Mouse (Mus musculus) layer of hippocampus, postnatal 36 days (tissue): ENCODE results near the gene Hnrnph1. TPM values are rescaled to one million over a fixed set of nuclear protein-coding genes. Genes with fewer than 3 reads are reported as not detected.

Source experiments
- DNase-seq, 2 experiments: peaks; one replicate each; pipeline ENCODE4 v3.0.0; 2022
- microRNA-seq, 2 experiments: library from miRNA; unstranded; fragments of <30 nt; microRNA quantifications; one replicate each; pipeline ENCODE4 v1.2.0; 2021
- total RNA-seq, 2 experiments: library from RNA; stranded (reverse); gene quantifications; 2 replicates each; pipeline ENCODE4 v1.2.3; 2021

The Hnrnph1 gene
- total RNA-seq, 2 experiments from 2014 or later, result 303 to 325 TPM

GRCm38 (mm10) chr11:50415563-50416241 is 38.9 kb downstream of the Hnrnph1 start:
- no peak for DNase-seq

DNA sequence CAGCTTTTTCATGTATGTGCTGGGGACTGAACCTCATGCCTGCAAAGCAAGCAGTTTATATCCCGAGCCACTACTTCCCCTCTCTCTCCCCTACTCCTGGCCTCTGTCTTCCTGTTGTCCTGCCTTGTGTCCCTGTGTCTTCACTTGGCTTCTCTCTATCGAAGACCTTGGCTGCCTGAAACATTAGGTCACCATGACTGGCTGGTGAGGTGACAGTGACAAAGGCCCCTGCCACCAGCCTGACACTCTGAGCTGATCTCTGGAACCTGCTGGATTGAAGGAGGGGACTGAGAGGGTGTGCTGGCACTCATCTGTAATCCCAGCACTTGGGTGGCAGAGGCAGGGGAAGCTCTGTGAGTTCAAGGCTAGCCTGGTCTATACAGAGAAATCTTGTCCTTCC is 41.1 kb downstream of the Hnrnph1 start:
- no peak for DNase-seq

GRCm38 (mm10) chr11:50421461-50421860 is 44.7 kb downstream of the Hnrnph1 start:
- no peak for DNase-seq

GRCm38 (mm10) chr11:50421934-50422780 is 45.4 kb downstream of the Hnrnph1 start:
- DNase-seq, result peak; percentile 37 to 38

DNA sequence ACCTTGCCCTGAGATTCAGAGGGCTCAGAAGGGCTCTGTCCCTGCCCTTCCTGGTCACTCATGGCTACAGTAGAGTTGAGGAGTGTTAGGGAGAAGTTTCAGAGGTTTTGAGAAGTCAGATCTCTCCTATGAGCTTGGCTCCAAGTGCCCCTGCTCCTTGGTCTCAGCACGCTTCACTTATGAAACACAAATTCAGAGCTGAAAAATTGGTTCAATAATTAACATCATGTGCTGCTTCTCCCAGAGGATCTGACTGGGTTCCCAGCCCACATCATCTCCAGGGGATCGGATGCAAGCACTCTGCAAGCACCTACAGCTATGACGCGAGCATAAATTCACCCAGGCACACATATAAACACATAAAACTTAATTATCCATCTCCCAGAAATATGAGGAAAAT is 49.3 kb downstream of the Hnrnph1 start:
- no peak for DNase-seq

GRCm38 (mm10) chr11:50430277-50431133 is 53.7 kb downstream of the Hnrnph1 start, which contains the start of gene Rufy1:
Rufy1 (minus strand) TSS chr11:50431125.
- DNase-seq, result peak; percentile 82 to 85

DNA sequence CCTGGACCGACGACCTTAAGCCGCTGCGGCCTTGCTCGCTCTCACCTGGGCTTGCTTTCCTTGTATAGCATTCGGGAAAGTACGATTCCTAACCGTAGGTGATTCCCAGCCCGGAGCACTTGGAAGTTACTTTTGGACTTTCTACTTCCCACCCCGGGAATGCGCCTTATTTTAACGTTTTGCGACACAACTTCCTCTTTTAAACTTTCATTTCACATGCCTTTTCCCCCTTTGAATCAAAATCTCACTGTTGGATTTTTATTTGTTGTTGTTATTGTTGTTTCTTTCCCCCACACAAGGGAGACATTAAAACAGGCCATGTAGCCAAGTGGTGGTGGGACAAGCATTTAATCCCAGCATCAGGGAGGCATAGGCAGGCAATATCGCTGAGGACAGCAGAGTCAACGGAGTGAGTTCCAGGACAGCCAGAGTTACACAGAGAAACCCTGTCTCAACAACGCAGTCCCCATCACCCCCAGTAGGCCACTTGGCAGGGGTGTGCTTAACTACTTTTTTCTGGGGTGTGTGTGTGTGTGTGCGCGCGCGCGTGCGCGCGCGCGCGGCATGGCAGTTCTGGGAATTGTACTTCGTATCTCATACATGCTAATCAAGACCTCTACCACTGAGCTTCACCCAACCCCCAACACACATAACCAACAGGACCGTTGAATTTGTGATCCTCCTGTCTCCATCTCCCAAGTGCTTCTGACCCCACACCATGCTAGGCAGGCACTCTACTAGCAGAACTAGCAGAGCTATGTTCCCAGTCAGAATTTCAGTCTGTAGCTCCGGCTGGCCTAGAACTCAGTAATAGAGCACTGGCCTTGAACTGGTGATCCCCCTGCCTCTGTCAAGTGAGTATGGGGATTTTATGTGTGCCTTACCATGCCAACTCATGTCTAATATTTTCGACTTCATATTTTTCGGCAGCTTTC is 54.6 kb downstream of the Hnrnph1 start:
- DNase-seq, result no peak

DNA sequence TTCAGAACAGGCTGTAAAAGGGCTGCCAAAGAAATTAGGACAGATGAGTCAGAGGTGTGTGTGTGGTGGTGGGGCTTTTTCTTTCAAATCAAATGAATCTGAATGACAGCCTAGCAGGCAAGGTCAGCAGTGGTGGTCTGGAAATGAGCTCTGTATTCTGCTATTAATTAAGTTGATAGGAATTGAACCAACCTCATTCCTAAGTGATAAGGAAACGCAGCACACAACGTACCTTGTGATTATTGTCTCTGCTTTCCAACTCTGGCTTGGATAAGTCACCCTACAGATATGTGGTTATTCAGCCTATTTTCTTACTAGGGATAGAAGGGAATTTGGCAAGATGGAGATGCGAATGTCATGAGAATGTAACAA is 55.3 kb downstream of the Hnrnph1 start:
- DNase-seq, result no peak

DNA sequence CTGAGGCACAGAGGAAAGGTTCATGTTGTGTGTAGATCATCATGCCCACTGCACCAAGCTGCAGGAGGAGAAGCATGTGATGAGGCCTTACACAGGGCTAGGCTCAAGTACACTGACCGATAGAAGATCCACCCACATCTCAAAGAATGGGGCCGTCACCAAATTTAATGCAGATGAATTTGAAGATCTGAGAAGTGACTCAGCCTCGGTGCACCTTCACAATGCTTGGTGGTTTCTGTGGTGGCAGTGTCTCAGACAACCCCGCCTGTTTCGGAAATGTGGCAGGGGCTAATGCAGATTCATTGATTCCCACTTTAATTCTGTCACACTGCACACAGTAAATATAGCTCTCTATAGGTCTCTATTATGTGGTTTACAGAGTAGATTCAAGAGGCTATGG is 56.1 kb downstream of the Hnrnph1 start:
- DNase-seq, result no peak

Small RNA genes lying within 50 kb of the gene (microRNA-seq; reads per million reads assigned to microRNA genes)
- gene Mir804, result 0 reads per million in 2 experiments

Other genes starting within 250 kb of the Hnrnph1 start
- 100 to 1,000 TPM; 102 to 104 TPM for gene Tbc1d9b, start 245.6 kb upstream of the Hnrnph1 start, total RNA-seq
- 10 to 100 TPM; 13.0 to 14.2 TPM for gene Mrnip, start 202.5 kb upstream of the Hnrnph1 start, total RNA-seq
- gene Sqstm1, start 166.2 kb upstream of the Hnrnph1 start, total RNA-seq, result 100 to 1,000 TPM; 426 to 430 TPM
- 100 to 1,000 TPM in 1 of 2 experiments, 10 to 100 TPM in 1; 91.1 to 102 TPM for gene Mgat4b, start 166.1 kb upstream of the Hnrnph1 start, total RNA-seq
- 1 to 10 TPM; 5.1 to 8.7 TPM for gene Ltc4s, start 138.4 kb upstream of the Hnrnph1 start, total RNA-seq
- 10 to 100 TPM in 1 of 2 experiments, 1 to 10 TPM in 1; 8.8 to 10.5 TPM for gene Maml1, start 84.7 kb upstream of the Hnrnph1 start, total RNA-seq
- 100 to 1,000 TPM; 425 to 428 TPM for gene Canx, start 51.3 kb upstream of the Hnrnph1 start, total RNA-seq
- gene Cby3, start 22.5 kb upstream of the Hnrnph1 start, total RNA-seq, result not detected
- 10 to 100 TPM; 29.6 to 30.1 TPM for gene Rufy1, start 54.1 kb downstream of the Hnrnph1 start, total RNA-seq
- gene Adamts2, start 225.1 kb downstream of the Hnrnph1 start, total RNA-seq, result 10 to 100 TPM; 15.7 to 15.9 TPM